Mouse (Mus musculus): ENCODE measurements at regions not wholly inside any gene's neighbourhood (a gene's known extent, or its start where the extent isn't known, plus 50 kb on each side); places are given as distances from the start of the nearest gene placed in this dataset.
"Not testable (repeated sequence)": the region's sequence is repeated elsewhere in the genome, so short reads cannot be mapped to it uniquely, and the experiment has no call there.

DNA sequence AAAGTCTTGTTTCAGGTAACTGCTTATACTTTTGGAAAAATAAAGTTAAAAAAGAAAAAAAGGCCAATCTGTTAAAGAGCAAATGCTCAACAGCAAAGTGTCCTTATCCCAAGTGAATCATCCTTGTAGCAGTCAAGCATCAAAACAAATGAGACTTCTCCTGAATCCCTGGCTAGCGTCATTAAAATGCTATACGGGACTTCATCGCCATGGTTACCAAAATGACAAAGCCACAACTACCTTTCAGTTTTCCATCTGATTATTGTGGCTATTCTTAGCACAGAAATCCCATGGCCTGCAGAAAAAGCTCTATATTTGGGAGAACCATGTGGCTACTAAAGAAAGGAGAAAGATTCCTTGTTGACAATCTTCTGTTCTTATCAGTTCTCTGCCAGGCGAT is 322.7 kb downstream of the Arl4a start:
- no peak for DNase-seq

GRCm38 (mm10) chr12:39714169-39714794 is 323.5 kb downstream of the Arl4a start:
- DNase-seq: no peak

GRCm38 (mm10) chr12:39711807-39712206 is 326.0 kb downstream of the Arl4a start:
- DNase-seq: no peak

GRCm38 (mm10) chr12:39709850-39710249 is 328.0 kb downstream of the Arl4a start:
- no peak for DNase-seq

GRCm38 (mm10) chr12:39697182-39697581 is 340.6 kb downstream of the Arl4a start:
- no peak for DNase-seq

GRCm38 (mm10) chr12:39695322-39695721 is 342.5 kb downstream of the Arl4a start:
- DNase-seq: no peak

DNA sequence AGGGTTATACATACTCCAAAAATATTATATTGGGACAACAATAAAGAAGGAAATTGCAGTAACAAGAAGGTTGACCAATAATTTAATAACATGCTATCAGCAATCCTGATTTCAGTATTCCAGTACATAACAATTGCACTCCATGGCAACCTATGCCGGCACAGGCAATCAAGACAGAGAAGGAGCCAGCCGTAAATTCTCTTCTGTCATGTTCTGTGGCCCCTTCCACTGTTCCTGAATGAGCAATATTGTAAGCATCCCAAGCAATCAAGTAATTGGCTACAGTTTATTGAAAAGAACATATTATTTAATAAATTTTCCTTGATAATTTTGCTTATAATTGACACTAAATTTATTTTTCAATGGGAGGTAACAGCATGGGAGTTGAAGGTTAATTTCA is 345.8 kb downstream of the Arl4a start:
- DNase-seq: no peak

GRCm38 (mm10) chr12:39685399-39685798 is 352.4 kb downstream of the Arl4a start:
- no peak for DNase-seq

DNA sequence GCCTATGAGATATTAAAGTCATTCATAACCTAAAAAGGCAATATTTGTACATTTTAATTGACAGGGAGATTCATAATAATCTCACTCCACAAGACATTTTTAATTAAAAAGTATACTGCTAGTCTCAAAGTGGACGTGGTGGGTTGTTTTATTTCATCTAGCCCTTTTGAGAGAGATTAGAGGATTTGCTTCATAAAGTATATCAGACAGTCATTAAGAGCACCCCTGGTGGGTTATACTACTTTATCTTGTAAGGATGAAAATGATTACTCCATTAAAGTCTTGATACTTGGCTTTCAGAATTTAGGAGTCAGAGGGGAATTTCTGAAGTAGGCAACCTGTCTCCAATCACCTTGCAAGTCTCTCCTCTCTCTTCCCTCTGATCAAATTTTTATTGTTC is 355.7 kb downstream of the Arl4a start:
- no peak for DNase-seq

DNA sequence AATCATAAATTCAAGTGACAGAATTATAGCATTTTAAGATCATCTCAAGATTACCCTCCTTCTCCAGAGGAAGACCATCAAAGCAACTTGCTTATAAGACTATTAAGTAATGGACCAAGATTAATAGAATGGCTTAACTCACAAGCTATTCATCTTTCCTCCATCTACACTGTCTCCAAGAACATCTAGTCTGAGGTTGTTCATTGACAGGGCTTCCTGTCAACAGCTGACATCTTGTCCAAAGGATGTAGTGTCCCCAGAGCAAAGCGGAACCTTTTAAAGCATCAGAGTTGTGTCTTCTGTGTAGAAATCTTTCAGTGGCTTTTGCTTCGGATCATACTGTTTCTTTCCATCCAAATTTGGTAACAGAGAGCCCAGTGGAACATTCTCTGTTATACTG is 362.2 kb downstream of the Arl4a start:
- DNase-seq: no peak

- DNase-seq: no peak
Observed at GRCm38 (mm10) chr12:39667701-39668100, 370.1 kb downstream of the Arl4a start.

- peak; percentile 46 for DNase-seq
Observed at GRCm38 (mm10) chr12:39665448-39665847, 372.4 kb downstream of the Arl4a start.

DNA sequence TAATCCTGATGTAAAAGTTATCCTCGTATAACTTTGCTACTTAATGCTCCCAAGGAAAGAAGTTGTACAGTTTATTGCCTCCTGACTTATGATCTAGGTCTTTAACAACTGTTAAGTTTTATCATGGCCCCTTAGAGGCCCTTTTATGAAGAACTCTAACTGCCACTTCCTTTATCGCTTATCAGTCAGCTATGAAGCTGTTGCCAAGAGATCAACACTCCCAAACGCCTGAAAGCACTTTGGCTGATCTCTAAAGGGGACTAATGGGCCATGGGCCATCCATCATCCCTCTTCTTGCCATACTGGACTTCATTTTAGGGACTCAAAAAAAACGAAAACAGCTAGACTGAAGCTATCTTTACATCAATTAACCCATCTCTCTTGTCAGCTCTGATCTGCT is 377.4 kb downstream of the Arl4a start:
- DNase-seq: no peak

DNA sequence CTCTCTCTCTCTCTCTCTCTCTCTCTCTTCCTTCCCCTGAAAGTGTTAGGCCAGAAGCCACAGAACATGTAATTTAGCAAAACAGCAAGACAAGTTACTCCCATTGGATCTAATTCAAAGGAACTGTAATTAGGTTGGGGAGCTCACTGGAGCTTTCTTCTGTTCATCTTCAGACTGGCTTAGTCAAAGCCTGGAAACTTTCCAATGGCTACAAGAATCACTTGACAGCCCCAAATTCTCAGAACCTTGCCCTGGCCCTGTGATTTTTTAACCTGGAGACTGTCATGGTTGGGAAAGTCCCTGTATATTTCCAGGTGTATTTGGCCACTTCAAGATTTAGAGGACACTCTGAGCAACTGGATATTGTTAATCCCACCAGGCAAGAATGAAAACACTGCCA is 381.2 kb downstream of the Arl4a start:
- no peak for DNase-seq

GRCm38 (mm10) chr12:39648952-39649351 is 388.9 kb downstream of the Arl4a start:
- DNase-seq: no peak

GRCm38 (mm10) chr12:39646556-39646955 is 391.3 kb downstream of the Arl4a start:
- no peak for DNase-seq

DNA sequence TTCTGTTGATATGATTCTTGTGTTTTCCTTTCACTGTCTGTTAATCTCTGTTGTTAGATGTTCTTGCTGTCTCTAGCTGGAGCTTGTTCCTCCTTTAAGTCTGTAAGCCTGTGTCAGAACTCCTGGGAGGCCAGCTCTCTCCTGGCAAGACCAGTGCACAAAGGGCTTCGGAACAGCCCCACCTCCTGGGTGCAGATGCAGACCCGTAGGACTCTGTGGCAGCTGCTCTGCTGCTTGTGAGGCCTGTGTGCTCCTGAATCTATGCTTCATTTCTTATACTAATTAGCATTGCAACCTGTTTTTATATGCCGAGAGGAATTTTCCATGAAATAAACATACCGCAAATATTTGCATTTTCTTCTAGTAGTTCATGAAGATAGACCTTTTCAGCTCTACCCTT is 392.2 kb downstream of the Arl4a start:
- DNase-seq: no peak

GRCm38 (mm10) chr12:39639246-39639645 is 398.6 kb downstream of the Arl4a start:
- DNase-seq: no peak

DNA sequence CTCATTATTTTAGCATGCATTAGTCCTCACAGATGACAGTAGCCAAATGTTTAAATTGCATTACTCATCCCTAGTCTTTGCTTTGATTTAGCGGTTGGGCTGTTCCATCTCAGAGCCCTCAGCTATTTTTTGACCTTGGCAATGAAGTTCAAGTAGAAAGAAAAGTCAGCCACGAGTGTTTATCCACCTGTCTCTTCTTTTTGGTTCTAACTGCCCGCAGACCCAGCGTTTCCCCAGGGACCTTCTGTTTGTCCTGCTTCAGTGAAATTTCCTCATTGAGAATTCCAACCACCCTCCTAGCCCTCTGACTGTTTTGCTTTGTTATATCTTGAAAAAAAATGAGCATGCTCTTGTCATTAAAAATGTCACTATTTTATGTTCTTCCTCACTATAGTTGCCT is 403.5 kb downstream of the Arl4a start:
- DNase-seq: no peak

DNA sequence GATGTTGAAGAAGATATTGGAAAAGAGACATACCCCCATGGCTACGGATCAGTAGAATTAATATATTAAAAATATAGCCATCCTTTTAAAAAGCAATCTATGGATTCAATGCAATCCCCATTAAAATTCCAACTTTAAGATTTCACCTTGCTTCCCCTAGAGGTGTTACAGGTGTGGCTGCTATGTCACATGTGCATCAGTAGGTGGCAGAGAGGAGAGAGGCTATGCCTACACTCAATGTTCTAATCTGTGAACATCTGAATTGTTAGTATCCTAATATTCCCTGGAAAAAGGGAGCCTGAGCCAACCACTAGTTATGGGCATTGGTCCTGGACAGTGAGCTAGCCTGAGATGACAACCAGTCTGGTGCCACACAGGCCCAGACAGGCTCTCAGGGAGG is 416.6 kb downstream of the Arl4a start:
- DNase-seq: no peak

DNA sequence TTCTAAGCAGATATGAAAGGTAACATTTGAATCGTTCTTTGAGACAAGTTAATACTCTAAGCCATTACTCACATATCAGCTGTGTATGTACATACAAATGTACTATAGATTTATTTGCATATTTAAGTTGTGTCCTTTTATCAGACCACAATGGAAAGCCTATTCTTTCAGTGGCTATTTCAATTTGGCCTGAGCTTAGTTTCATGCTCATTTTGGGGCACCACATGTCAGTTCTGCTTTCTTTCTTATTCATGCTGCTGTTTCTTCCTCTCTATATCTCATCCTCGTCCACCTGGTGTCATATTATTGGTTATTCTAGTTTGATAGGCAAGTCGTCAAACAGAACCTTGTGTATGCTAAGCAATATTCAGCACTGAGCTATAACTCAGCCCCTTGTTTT is 432.5 kb downstream of the Arl4a start:
- DNase-seq: no peak

GRCm38 (mm10) chr12:39604723-39605122 is 433.1 kb downstream of the Arl4a start:
- no peak for DNase-seq

- DNase-seq: no peak
Observed at GRCm38 (mm10) chr12:39594726-39595125, 443.1 kb downstream of the Arl4a start.

- DNase-seq: not testable (repeated sequence)
Observed at GRCm38 (mm10) chr12:39593781-39594180, 444.0 kb downstream of the Arl4a start.

GRCm38 (mm10) chr12:39587204-39587909 is 450.5 kb downstream of the Arl4a start:
- DNase-seq: no peak

Data from liver (tissue).